Mouse (Mus musculus) layer of hippocampus, postnatal 25 days (tissue): ENCODE results near the gene Trit1. TPM values are rescaled to one million over a fixed set of nuclear protein-coding genes. Genes with fewer than 3 reads are reported as not detected.
A peak's percentile ranks its signal among the peaks of the same experiment; 100 is the strongest.
"Not testable (repeated sequence)": the region's sequence is repeated elsewhere in the genome, so short reads cannot be mapped to it uniquely, and the experiment has no call there.

Experiments
- DNase-seq, 2 experiments: peaks; one replicate each; pipeline ENCODE4 v3.0.0; 2022; ENCODE audit warnings: mixed read lengths in 2 of 2, low spot score in 1 of 2; ENCODE audit errors: extremely low spot score in 1 of 2
- total RNA-seq, 2 experiments: library from RNA; stranded (reverse); gene quantifications; 2 replicates each; pipeline ENCODE4 v1.2.3; 2021

Trit1 gene
- total RNA-seq, 2 experiments from 2014 or later: 20.2 to 26.9 TPM

GRCm38 (mm10) chr4:122996618-122997381 lies 19.6 kb upstream of the Trit1 start:
- DNase-seq: peak; percentile 33 to 40

- no peak for DNase-seq
Measured at GRCm38 (mm10) chr4:122998537-122999262, 17.7 kb upstream of the Trit1 start.

GRCm38 (mm10) chr4:122999263-122999691 lies 17.1 kb upstream of the Trit1 start:
- DNase-seq: no peak

GRCm38 (mm10) chr4:123000130-123000529 lies 16.3 kb upstream of the Trit1 start:
- DNase-seq: no peak

GRCm38 (mm10) chr4:123000617-123001342 lies 15.6 kb upstream of the Trit1 start:
- no peak for DNase-seq

GRCm38 (mm10) chr4:123005054-123005966 lies 11.1 kb upstream of the Trit1 start:
- peak in 1 of 2 experiments; percentile 48 for DNase-seq

GRCm38 (mm10) chr4:123012501-123012900 lies 3.9 kb upstream of the Trit1 start:
- not testable (repeated sequence) for DNase-seq

- no peak for DNase-seq
Measured at GRCm38 (mm10) chr4:123013346-123013945, 3.0 kb upstream of the Trit1 start.

GRCm38 (mm10) chr4:123013949-123014406 lies 2.4 kb upstream of the Trit1 start:
- DNase-seq: no peak

GRCm38 (mm10) chr4:123014501-123015282 lies 1.7 kb upstream of the Trit1 start:
- no peak for DNase-seq

- no peak for DNase-seq
Measured at GRCm38 (mm10) chr4:123021591-123021990, 5.2 kb downstream of the Trit1 start.

GRCm38 (mm10) chr4:123022896-123023295 lies 6.5 kb downstream of the Trit1 start:
- DNase-seq: no peak

- no peak for DNase-seq
Measured at GRCm38 (mm10) chr4:123025418-123025817, 9.0 kb downstream of the Trit1 start.

GRCm38 (mm10) chr4:123026161-123026560 lies 9.8 kb downstream of the Trit1 start:
- no peak for DNase-seq

- no peak for DNase-seq
Measured at GRCm38 (mm10) chr4:123026597-123026996, 10.2 kb downstream of the Trit1 start.

GRCm38 (mm10) chr4:123034841-123035240 lies 18.4 kb downstream of the Trit1 start:
- DNase-seq: no peak

GRCm38 (mm10) chr4:123035636-123036035 lies 19.2 kb downstream of the Trit1 start:
- no peak for DNase-seq

GRCm38 (mm10) chr4:123036710-123037109 lies 20.3 kb downstream of the Trit1 start:
- DNase-seq: no peak

GRCm38 (mm10) chr4:123041131-123041530 lies 24.7 kb downstream of the Trit1 start:
- DNase-seq: no peak
